Mouse (Mus musculus) ES-E14 (cell line): ENCODE results near the gene Cnksr3.

ENCODE experiments used
- CHD2 ChIP-seq: IDR thresholded peaks from 2 replicates; pipeline ENCODE4 v1.6.1; 2014; ENCODE audit warnings: mild to moderate bottlenecking, low read depth, low read length, inconsistent platforms
- HCFC1 ChIP-seq: IDR thresholded peaks from 2 replicates; pipeline ENCODE4 v1.6.1; 2012; ENCODE audit warnings: low read length, inconsistent platforms, borderline replicate concordance; ENCODE audit not compliant: insufficient read depth
- MAFK ChIP-seq: IDR thresholded peaks from 2 replicates; pipeline ENCODE4 v1.6.1; 2014; ENCODE audit warnings: mild to moderate bottlenecking, low read depth, low read length, inconsistent platforms; ENCODE audit not compliant: insufficient read depth
- ZC3H11A ChIP-seq: IDR thresholded peaks from 2 replicates; pipeline ENCODE4 v1.6.1; 2012; ENCODE audit warnings: low read depth, mild to moderate bottlenecking, inconsistent platforms, low read length, borderline replicate concordance
- ZNF384 ChIP-seq: IDR thresholded peaks from 2 replicates; pipeline ENCODE4 v1.6.1; 2012; ENCODE audit warnings: low read depth, low read length, inconsistent platforms

GRCm38 (mm10) chr10:7178571-7178970 lies 33.5 kb downstream of the Cnksr3 start:
- no peak for TF ChIP-seq ZC3H11A
- no peak for TF ChIP-seq ZNF384
- no peak for TF ChIP-seq MAFK
- no peak for TF ChIP-seq CHD2
- no peak for TF ChIP-seq HCFC1
